Mouse (Mus musculus) heart, adult 8-10 months (tissue): ENCODE results near the gene Hunk. TPM values are rescaled to one million over a fixed set of nuclear protein-coding genes. Genes with fewer than 3 reads are reported as not detected.

Experiments used
- DNase-seq: peaks from one replicate; pipeline ENCODE4 v3.0.0; 2022; ENCODE audit warnings: low spot score
- total RNA-seq, 4 experiments: library from RNA; stranded (reverse); gene quantifications; 2 replicates each; pipeline ENCODE4 v1.2.4; 2022

Gene Hunk
- total RNA-seq, 4 experiments from 2014 or later = 0.19 to 0.79 (median 0.45) TPM

GRCm38 (mm10) chr16:90394761-90395160, 8.9 kb downstream of the Hunk start:
- no peak for DNase-seq

DNA sequence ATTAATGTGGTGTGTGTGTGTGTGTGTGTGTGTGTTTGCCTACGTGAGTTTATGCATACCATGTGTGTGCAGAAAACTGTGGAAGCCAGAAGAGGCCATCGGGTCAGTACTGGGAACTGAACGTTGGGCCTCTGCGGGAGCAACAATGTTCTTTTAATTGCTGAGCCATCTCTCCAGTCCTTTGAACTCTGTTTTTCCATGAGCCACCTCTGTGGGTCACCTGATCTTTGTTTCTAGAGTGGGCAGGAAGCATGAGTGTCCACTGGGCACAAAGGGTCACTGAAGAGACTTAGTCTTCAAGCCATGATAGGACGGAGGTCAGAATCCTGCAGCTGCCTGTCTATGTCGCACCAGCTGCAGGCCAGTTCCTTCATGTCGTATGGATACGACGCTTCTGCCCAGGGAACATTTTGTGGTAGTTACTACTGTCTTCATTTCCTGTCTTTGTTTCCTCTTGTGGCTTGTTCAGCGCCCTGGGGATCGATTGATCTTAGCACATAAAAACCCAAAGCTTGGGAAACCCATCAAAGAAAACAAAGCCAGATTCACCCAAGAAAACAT, 10.3 kb downstream of the Hunk start:
- no peak for DNase-seq

- no peak for DNase-seq
Observed at GRCm38 (mm10) chr16:90396882-90397281, 11.1 kb downstream of the Hunk start.

DNA sequence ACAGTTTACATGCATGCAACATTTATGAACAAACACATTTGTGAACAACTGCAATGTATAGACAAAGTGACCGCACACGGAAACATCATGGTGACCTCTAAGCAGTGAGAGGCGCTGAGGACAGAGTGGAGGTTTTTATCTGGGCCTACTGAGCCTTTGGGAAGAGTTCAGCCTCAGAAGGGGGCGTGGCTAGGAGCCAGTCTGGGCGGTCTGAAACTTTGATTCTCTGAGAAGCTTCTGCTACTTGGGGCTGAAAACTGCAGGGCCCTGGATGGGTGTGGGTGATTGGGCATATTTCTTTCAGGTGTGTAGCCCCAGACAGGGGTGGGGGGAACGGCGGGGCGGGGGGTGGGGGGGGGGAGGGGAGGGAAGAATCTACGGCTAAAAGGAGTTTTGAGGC, 14.5 kb downstream of the Hunk start:
- DNase-seq = no peak

GRCm38 (mm10) chr16:90400906-90401666, 15.3 kb downstream of the Hunk start:
- no peak for DNase-seq

DNA sequence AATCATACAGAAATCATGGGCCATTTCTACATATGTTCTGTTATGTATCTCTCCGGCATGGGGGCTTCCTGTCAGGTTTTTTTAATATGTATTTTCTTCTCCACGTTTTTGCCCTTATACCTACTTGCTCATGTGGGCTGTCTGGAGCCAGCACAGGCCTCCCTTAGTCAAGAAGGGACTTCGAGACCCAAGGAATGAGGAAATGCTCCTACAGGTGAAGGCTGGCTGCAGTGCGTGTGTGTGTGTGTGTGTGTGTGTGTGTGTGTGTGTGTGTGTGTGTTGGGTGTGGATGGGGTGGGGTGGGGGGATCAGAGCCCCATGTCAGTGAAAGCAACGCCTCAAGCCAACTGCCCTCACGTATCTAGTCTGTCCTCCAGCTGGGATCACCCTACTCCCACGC, 16.5 kb downstream of the Hunk start:
- DNase-seq = no peak

DNA sequence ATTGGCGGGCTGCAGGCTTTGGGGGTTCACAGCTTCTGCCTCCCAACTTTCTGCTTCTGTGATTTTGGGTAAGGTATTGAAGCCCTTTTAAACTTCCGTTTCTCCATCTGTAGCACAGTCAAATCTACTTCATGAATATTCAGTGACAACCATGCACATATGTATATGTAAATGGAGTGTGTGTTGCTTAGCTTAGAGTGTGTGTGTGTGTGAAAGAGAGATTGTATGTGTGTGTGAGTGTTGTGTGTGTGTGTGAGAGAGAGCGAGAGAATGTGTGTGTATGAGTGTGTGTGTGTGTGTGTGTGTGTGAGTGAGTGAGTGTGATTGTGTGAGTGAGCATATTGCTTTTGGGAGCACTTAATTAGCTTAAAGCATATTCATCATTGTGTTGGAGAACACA, 19.4 kb downstream of the Hunk start:
- DNase-seq = no peak

GRCm38 (mm10) chr16:90405599-90405998, 19.8 kb downstream of the Hunk start:
- no peak for DNase-seq

- DNase-seq = no peak
Observed at GRCm38 (mm10) chr16:90407541-90408289, 21.9 kb downstream of the Hunk start.

- DNase-seq = no peak
Observed at GRCm38 (mm10) chr16:90412096-90413082, 26.6 kb downstream of the Hunk start.

- DNase-seq = no peak
Observed at GRCm38 (mm10) chr16:90416621-90417020, 30.8 kb downstream of the Hunk start.

GRCm38 (mm10) chr16:90418661-90419060, 32.8 kb downstream of the Hunk start:
- DNase-seq = no peak

DNA sequence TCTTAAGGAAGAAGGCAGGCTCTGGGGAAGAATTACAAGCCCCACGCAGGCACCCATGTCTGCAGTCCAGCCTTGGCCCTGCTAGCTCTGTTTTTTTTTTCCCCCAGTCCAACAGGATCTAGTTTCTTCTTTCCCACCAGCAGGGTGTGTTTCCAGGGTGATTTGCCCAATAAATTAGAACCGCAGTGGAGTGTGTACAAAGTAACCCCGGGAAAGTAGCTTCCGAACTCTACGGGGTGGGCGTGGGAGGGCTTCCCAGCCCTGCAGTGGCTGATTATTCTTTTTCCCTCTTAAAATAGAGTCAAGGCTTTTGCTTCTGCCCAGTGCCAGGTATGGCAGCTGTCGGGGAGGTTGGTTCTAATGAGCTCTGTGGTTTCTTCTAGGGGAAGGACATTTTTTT, 35.3 kb downstream of the Hunk start:
- no peak for DNase-seq

DNA sequence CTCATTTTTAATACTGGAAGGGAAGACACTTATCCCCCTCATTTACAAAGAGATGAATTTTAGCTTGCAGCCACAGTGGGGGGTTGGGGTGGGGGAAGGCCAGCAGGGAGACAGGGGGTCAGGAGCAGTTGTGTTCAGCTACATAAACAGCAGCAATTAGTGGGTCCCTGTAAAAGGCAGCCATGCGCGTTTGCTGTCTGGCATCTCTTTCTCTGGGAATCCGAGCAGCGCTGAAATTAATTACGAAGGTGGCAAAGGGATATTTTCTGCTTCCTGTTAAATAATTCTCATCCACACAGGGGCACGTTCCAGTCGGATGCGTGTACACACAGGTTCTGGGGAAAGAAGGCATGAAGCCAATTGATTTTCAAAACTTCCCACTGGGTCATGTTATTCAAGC, 35.7 kb downstream of the Hunk start:
- DNase-seq = no peak

DNA sequence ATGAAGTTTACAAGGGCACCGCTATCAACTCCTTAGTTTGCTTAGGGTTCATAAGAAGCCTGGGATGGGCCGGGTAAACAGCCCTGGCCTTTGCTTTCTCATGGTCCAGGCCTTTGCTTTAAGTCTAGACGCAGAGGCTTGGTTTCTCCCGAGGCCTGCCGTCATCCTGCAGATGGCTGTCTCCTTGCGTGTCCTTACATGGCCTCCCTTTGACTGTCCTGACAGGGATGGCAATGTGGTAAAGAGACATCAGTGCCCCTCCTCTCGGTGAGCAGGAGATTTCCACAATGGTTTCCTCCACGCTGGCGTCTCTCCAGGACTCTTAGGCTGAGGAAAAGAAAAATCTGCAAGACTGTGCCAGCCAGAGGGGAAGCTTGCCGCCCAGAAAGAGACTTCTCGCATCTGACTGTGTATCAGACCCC, 36.3 kb downstream of the Hunk start:
- DNase-seq = no peak

DNA sequence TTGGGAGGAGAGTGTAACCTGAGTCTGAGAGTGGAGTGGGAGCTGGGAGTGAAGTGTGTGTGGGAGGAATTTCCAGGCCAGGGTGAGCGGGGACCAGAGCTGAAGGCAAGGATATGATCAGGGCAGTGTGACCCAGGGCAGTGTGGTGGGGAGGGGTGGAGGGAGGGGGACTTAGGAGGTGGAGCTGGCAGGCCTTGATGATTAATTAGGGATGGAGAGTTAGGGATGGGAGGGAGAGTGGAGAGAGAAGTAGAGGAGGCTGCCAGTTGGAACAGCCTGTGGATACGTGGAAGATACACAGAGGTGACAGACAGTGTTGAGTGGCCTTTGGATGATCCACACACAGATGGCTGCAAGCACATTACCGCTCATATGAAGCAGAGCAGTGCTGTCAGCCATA, 38.1 kb downstream of the Hunk start:
- no peak for DNase-seq

DNA sequence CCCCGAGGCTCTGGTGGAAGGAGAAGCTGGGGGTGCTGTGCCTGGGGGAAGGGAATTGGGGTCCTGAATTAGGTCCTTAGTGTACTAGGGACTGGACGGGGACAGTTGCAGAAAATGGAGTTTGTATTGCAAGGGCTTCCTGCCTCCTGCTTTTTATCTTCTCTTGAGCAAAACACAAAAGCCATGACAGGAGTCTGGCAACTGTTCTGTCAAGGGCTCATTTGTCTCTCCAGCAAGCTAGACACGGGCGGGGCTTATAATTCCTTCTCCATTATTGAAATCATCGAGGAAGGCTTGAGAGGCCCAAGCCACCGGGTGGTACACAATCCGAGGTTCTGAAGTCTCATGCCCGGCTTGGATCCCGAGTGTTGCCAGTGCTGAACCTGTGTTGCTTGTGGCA, 38.6 kb downstream of the Hunk start:
- DNase-seq = no peak

DNA sequence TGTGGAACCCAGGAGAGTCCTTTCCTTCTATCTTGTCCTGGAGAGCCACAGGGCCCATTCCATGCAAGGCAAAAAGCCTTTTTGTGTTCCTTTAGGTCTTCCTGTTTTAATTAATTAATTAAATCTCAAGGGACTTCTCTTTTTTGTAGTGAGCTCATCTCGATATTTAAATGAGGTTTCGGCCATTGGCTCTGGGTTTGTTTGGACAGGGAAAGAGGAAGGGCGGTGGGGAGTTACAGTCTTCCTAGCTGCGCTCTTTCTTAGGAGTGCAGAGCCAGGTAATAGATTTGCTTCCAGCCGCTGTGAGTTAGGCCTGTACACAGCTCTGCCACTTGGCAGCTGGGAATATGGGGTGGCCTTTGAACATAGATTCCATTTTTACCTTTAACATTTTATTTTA, 40.4 kb downstream of the Hunk start:
- no peak for DNase-seq

- DNase-seq = no peak
Observed at GRCm38 (mm10) chr16:90427838-90428630, 42.2 kb downstream of the Hunk start.

DNA sequence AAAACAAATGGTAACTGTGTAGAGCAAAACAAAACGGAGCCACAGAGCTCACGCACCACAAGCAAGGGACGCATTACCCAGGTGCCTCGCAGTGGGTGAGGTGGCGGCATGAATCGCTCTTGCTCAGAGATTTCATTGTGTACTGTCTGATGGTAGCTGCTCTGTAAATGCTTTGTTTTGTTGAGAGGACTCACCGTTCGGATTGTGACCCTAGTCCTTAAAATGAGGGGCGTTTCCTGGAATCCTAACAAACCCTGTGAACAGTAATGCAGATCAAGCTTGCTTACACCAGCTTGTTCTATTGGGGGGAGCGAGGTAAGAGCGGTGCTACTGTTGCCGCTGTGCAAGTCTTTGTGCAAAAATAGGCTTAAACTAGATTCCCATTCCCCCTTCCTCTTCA, 47.7 kb downstream of the Hunk start:
- DNase-seq = no peak

- no peak for DNase-seq
Observed at GRCm38 (mm10) chr16:90435231-90435630, 49.4 kb downstream of the Hunk start.
